Mouse (Mus musculus): Measurements from ENCODE around the gene Khdc4. TPM values are rescaled to one million over a fixed set of nuclear protein-coding genes. Genes with fewer than 3 reads are reported as not detected.
A peak's percentile ranks its signal among the peaks of the same experiment; 100 is the strongest.

The Khdc4 gene
- polyA plus RNA-seq, 1 experiment from 2014 or later = 91.4 TPM

- Histone ChIP-seq H3K4me1 (peaks cover 10% of the 10 kb centered on the region; the same call in 1 of the 2 replicates), H3K27ac (replicated peaks) (no peak overlapping the region), H3K36me3 (no peaks in the 10 kb centered on the region), H3K4me2 (replicated peaks) (no peak overlapping the region), H3K9me3 (replicated peaks) (no peaks in the 10 kb centered on the region), H3K9ac (no peak overlapping the region), H3K27me3 (no peaks in the 10 kb centered on the region), H3K4me3 (replicated peaks) (no peak overlapping the region)
- no peak for ATAC-seq (ENCODE audit: insufficient number of reproducible peaks, low FRiP score, low TSS enrichment, low read depth)
- WGBS = 58% methylated on average over 5 of the region's 5 CpGs
Measured at GRCm38 (mm10) chr3:88658441-88659127, 27.0 kb upstream of the Khdc4 start.

- Histone ChIP-seq H3K4me3 (replicated peaks) (no peak overlapping the region), H3K36me3 (no peaks in the 10 kb centered on the region), H3K4me1 (0 out of 2 replicates have a peak, but pooled peaks cover 5% of the 10 kb centered on the region), H3K27me3 (no peaks in the 10 kb centered on the region), H3K4me2 (replicated peaks) (no peak overlapping the region), H3K9ac (no peak overlapping the region), H3K9me3 (replicated peaks) (no peaks in the 10 kb centered on the region), H3K27ac (replicated peaks) (no peak overlapping the region)
- WGBS = 43% methylated on average over 6 of the region's 6 CpGs
- ATAC-seq (ENCODE audit: insufficient number of reproducible peaks, low FRiP score, low TSS enrichment, low read depth) = no peak
Measured at GRCm38 (mm10) chr3:88659798-88660197, 25.8 kb upstream of the Khdc4 start.

- H3K4me2 ChIP-seq (replicated peaks) = no peak overlapping the region
- H3K9me3 ChIP-seq (replicated peaks) = no peaks in the 10 kb centered on the region
- no peaks in the 10 kb centered on the region for H3K4me1 ChIP-seq
- H3K9ac ChIP-seq = no peak overlapping the region
- H3K4me3 ChIP-seq (replicated peaks) = no peak overlapping the region
- H3K27ac ChIP-seq (replicated peaks) = no peak overlapping the region
- H3K27me3 ChIP-seq = no peaks in the 10 kb centered on the region
- no peak for ATAC-seq (ENCODE audit: insufficient number of reproducible peaks, low FRiP score, low TSS enrichment, low read depth)
- 70% methylated on average over 4 of the region's 4 CpGs for WGBS
- no peaks in the 10 kb centered on the region for H3K36me3 ChIP-seq
Measured at GRCm38 (mm10) chr3:88664095-88664494, 21.5 kb upstream of the Khdc4 start.

- Histone ChIP-seq H3K27ac (replicated peaks) (no peak overlapping the region), H3K36me3 (no peaks in the 10 kb centered on the region), H3K9me3 (replicated peaks) (no peaks in the 10 kb centered on the region), H3K9ac (peak overlapping the region; percentile 45), H3K27me3 (no peaks in the 10 kb centered on the region), H3K4me3 (replicated peaks) (peak overlapping the region; percentile 33), H3K4me2 (replicated peaks) (peak overlapping the region; percentile 64), H3K4me1 (peaks cover 3% of the 10 kb centered on the region; the same call in 1 of the 2 replicates)
- 0 out of 2 replicates have a peak, but pooled peaks have one; percentile 47 for ATAC-seq (ENCODE audit: insufficient number of reproducible peaks, low FRiP score, low TSS enrichment, low read depth)
- 10% methylated on average over 11 of the region's 11 CpGs for WGBS
Measured at GRCm38 (mm10) chr3:88677399-88677798, 8.2 kb upstream of the Khdc4 start.

GRCm38 (mm10) chr3:88683814-88684213 is 1.8 kb upstream of the Khdc4 start:
- Histone ChIP-seq H3K9me3 (replicated peaks) (no peaks in the 10 kb centered on the region), H3K27ac (replicated peaks) (no peak overlapping the region), H3K27me3 (no peaks in the 10 kb centered on the region), H3K9ac (no peak overlapping the region), H3K4me3 (replicated peaks) (no peak overlapping the region), H3K4me2 (replicated peaks) (no peak overlapping the region), H3K36me3 (peaks cover 12% of the 10 kb centered on the region; the same call in 1 of the 2 replicates), H3K4me1 (peaks cover 13% of the 10 kb centered on the region)
- ATAC-seq (ENCODE audit: insufficient number of reproducible peaks, low FRiP score, low TSS enrichment, low read depth) = no peak
- WGBS = 91% methylated on average over 2 of the region's 2 CpGs

- Histone ChIP-seq H3K36me3 (peaks cover 17% of the 10 kb centered on the region), H3K27ac (replicated peaks) (peak overlapping the region; percentile 99), H3K4me3 (replicated peaks) (peak overlapping the region; percentile 96), H3K4me2 (replicated peaks) (peak overlapping the region; percentile 54), H3K27me3 (no peaks in the 10 kb centered on the region), H3K9me3 (replicated peaks) (no peaks in the 10 kb centered on the region), H3K9ac (no peak overlapping the region), H3K4me1 (peaks cover 13% of the 10 kb centered on the region)
- 56% methylated on average over 8 of the region's 8 CpGs for WGBS
- no peak for ATAC-seq (ENCODE audit: insufficient number of reproducible peaks, low FRiP score, low TSS enrichment, low read depth)
Measured at GRCm38 (mm10) chr3:88684236-88684979, 1.2 kb upstream of the Khdc4 start.

GRCm38 (mm10) chr3:88685958-88686451 is 402 bp downstream of the Khdc4 start:
- Histone ChIP-seq H3K36me3 (peaks cover 33% of the 10 kb centered on the region), H3K4me3 (replicated peaks) (peak overlapping the region; percentile 96), H3K9me3 (replicated peaks) (no peaks in the 10 kb centered on the region), H3K4me2 (replicated peaks) (peak overlapping the region; percentile 76), H3K4me1 (peaks cover 13% of the 10 kb centered on the region), H3K27ac (replicated peaks) (peak overlapping the region; percentile 99), H3K9ac (peak overlapping the region; percentile 97), H3K27me3 (no peaks in the 10 kb centered on the region)
- ATAC-seq (ENCODE audit: insufficient number of reproducible peaks, low FRiP score, low TSS enrichment, low read depth) = peak; percentile 73
- under 1% methylated on average over 44 of the region's 45 CpGs for whole genome bisulfite sequencing

- Histone ChIP-seq H3K9me3 (replicated peaks) (no peaks in the 10 kb centered on the region), H3K4me3 (replicated peaks) (peak overlapping the region; percentile 96), H3K27ac (replicated peaks) (peak overlapping the region; percentile 99), H3K9ac (peak overlapping the region; percentile 97), H3K4me2 (replicated peaks) (peak overlapping the region; percentile 76), H3K36me3 (peaks cover 41% of the 10 kb centered on the region), H3K4me1 (peaks cover 13% of the 10 kb centered on the region), H3K27me3 (no peaks in the 10 kb centered on the region)
- WGBS = 38% methylated on average over 13 of the region's 13 CpGs
- no peak for ATAC-seq (ENCODE audit: insufficient number of reproducible peaks, low FRiP score, low TSS enrichment, low read depth)
Measured at GRCm38 (mm10) chr3:88686734-88687611, 1.4 kb downstream of the Khdc4 start.

- ATAC-seq (ENCODE audit: insufficient number of reproducible peaks, low FRiP score, low TSS enrichment, low read depth) = no peak
- Histone ChIP-seq H3K27me3 (no peaks in the 10 kb centered on the region), H3K36me3 (peaks cover 58% of the 10 kb centered on the region), H3K9ac (no peak overlapping the region), H3K9me3 (replicated peaks) (no peaks in the 10 kb centered on the region), H3K27ac (replicated peaks) (no peak overlapping the region), H3K4me3 (replicated peaks) (no peak overlapping the region), H3K4me1 (peaks cover 13% of the 10 kb centered on the region), H3K4me2 (replicated peaks) (no peak overlapping the region)
- WGBS = 82% methylated on average over 5 of the region's 5 CpGs
Measured at GRCm38 (mm10) chr3:88689079-88689478, 3.5 kb downstream of the Khdc4 start.

- H3K4me2 ChIP-seq (replicated peaks) = no peak overlapping the region
- no peaks in the 10 kb centered on the region for H3K27me3 ChIP-seq
Measured at GRCm38 (mm10) chr3:88695545-88695944, 9.9 kb downstream of the Khdc4 start.

GRCm38 (mm10) chr3:88698051-88698450 is 12.4 kb downstream of the Khdc4 start:
- Histone ChIP-seq H3K27me3 (no peaks in the 10 kb centered on the region), H3K4me3 (replicated peaks) (no peak overlapping the region), H3K4me2 (replicated peaks) (no peak overlapping the region), H3K4me1 (no peaks in the 10 kb centered on the region), H3K9me3 (replicated peaks) (no peaks in the 10 kb centered on the region), H3K36me3 (peaks cover 88% of the 10 kb centered on the region), H3K9ac (no peak overlapping the region), H3K27ac (replicated peaks) (no peak overlapping the region)
- WGBS = 92% methylated on average over 1 of the region's 1 CpGs
- ATAC-seq (ENCODE audit: insufficient number of reproducible peaks, low FRiP score, low TSS enrichment, low read depth) = no peak

More at GRCm38 (mm10) chr3:88695545-88695944, 9.9 kb downstream of the Khdc4 start:
- no peaks in the 10 kb centered on the region for H3K9me3 ChIP-seq (replicated peaks)
- no peak for ATAC-seq (ENCODE audit: insufficient number of reproducible peaks, low FRiP score, low TSS enrichment, low read depth)
- H3K36me3 ChIP-seq = peaks cover 91% of the 10 kb centered on the region
- no peak overlapping the region for H3K4me3 ChIP-seq (replicated peaks)
- no peaks in the 10 kb centered on the region for H3K4me1 ChIP-seq
- H3K27ac ChIP-seq (replicated peaks) = no peak overlapping the region
- H3K9ac ChIP-seq = no peak overlapping the region
